Mouse (Mus musculus) heart, adult 2 months (tissue): ENCODE results near the gene Stab2. TPM values are rescaled to one million over a fixed set of nuclear protein-coding genes. Genes with fewer than 3 reads are reported as not detected.

Experiments used
- DNase-seq, 2 experiments: peaks; one replicate each; pipeline ENCODE4 v3.0.0; 2021
- H3K27ac ChIP-seq: fragments of 200-600 bp; 2 replicates; pipeline ENCODE4 v1.8.1; 2022
- H3K27me3 ChIP-seq: fragments of 200-500 bp; 2 replicates; pipeline ENCODE4 v1.6.1; 2012; ENCODE audit warnings: mild to moderate bottlenecking, low read length, inconsistent platforms, mixed read lengths; ENCODE audit not compliant: control insufficient read depth, insufficient read depth
- H3K36me3 ChIP-seq: fragments of 200-500 bp; 2 replicates; pipeline ENCODE4 v1.6.1; 2012; ENCODE audit warnings: low read length, inconsistent platforms; ENCODE audit not compliant: control insufficient read depth, insufficient read depth
- H3K4me1 ChIP-seq: fragments of 200-500 bp; 2 replicates; pipeline ENCODE4 v1.6.1; 2011; ENCODE audit warnings: low read length; ENCODE audit not compliant: control insufficient read depth, insufficient read depth
- H3K4me3 ChIP-seq: fragments of 200-600 bp; 2 replicates; pipeline ENCODE4 v1.8.1; 2022
- H3K79me2 ChIP-seq: fragments of 200-500 bp; replicated peaks from 2 replicates; pipeline ENCODE4 v1.6.1; 2012; ENCODE audit warnings: mild to moderate bottlenecking, inconsistent platforms, low read length, moderate library complexity, mixed read lengths; ENCODE audit not compliant: control insufficient read depth, insufficient read depth
- H3K9ac ChIP-seq: fragments of 200-500 bp; 2 replicates; pipeline ENCODE4 v1.6.1; 2012; ENCODE audit warnings: low read depth, mild to moderate bottlenecking, control low read depth, inconsistent platforms, low read length, mixed read lengths
- CTCF ChIP-seq: fragments of 200-600 bp; IDR thresholded peaks from 2 replicates; pipeline ENCODE4 v1.8.1; 2022; ENCODE audit warnings: antibody characterized with exemption, mild to moderate bottlenecking, moderate library complexity
- EP300 ChIP-seq: fragments of 200-500 bp; IDR thresholded peaks from 2 replicates; pipeline ENCODE4 v1.6.1; 2011; ENCODE audit warnings: low read depth, low read length, control low read depth; ENCODE audit not compliant: insufficient read depth
- POLR2A ChIP-seq: fragments of 200-500 bp; IDR thresholded peaks from 2 replicates; pipeline ENCODE4 v1.6.1; 2011; ENCODE audit warnings: mild to moderate bottlenecking, low read depth, low read length, control low read depth; ENCODE audit not compliant: insufficient read depth
- WGBS: fragments of 180-500 bp; shearing (Covaris S2); methylation state at CpG from one replicate; pipeline ENCODE4 v1.1.7; 2018; 5-methylcytosine and 5-hydroxymethylcytosine counted together
- intact Hi-C: fragments of 180-260 bp; cut with DNase I; formaldehyde crosslinking; loops from one replicate; pipeline ENCODE4 v1.15.1; 2025
- polyA plus RNA-seq: library from polyadenylated mRNA; depleted of rRNA; stranded (reverse); fragments of >200 nt; gene quantifications from 2 replicates; pipeline ENCODE4 v1.2.3, GENCODE M21; 2012
- total RNA-seq, 2 experiments: library from RNA; stranded (reverse); gene quantifications; 2 replicates each; pipeline ENCODE4 v1.2.3; 2021

The Stab2 gene
- total and polyA plus RNA-seq, 3 experiments = 0.23 to 0.53 (median 0.29) TPM

DNA sequence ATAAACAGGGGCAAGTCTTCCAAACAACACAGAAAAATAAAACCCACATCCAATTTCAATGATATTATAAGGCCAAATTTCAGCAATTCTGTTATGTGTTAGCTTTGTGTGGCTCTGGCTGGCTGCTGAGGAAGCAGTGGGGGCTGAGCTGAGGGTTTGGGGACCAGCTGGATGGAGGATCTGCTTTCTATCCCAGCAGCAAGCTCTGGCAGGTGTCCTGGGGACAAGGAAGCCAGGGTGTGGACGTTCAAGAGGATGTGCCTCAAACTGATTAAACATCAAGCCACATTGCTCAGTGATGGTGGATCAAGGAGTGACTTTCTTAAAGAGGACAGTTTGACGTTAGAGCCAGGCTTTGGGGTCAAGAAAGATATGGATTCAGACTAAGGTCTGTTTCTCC is 112.3 kb downstream of the Stab2 start:
- Histone ChIP-seq H3K4me1 (no peaks in the 10 kb centered on the region), H3K9ac (no peak overlapping the region), H3K27ac (no peak overlapping the region), H3K27me3 (no peaks in the 10 kb centered on the region), H3K36me3 (no peaks in the 10 kb centered on the region), H3K79me2 (no peaks in the 10 kb centered on the region), H3K4me3 (no peak overlapping the region)
- DNase-seq = no peak
- intact Hi-C loops = no loop called here
- TF ChIP-seq CTCF (no peak), EP300 (no peak), POLR2A (no peak)
- WGBS = 39% methylated on average over 2 of the region's 2 CpGs

DNA sequence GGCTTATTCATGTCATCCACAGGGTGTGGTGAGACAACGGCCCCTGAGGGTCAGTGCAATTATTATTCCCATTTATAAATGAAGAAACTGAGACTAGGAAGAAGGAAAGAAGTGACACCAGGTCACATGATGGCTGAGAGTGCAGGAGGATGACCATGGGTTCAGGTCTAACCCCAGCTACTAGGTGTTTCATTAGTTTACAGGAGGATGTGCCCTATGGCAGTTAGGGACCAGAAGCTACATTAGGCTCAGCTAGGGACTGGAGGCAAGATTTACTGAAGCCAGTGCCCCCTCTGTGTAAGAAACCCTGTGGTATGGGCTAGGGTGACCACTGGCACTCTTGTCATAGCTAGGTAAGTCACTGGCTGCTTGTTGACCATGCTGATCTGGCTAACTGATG is 116.8 kb downstream of the Stab2 start:
- no peak for TF ChIP-seq CTCF
- no peak for TF ChIP-seq EP300
- TF ChIP-seq POLR2A = no peak
- 82% methylated on average over 1 of the region's 1 CpGs for WGBS
- Histone ChIP-seq H3K36me3 (no peaks in the 10 kb centered on the region), H3K27ac (no peak overlapping the region), H3K4me1 (no peaks in the 10 kb centered on the region), H3K4me3 (no peak overlapping the region), H3K27me3 (no peaks in the 10 kb centered on the region), H3K9ac (no peak overlapping the region), H3K79me2 (no peaks in the 10 kb centered on the region)
- DNase-seq = no peak
- intact Hi-C loops = no loop called here

DNA sequence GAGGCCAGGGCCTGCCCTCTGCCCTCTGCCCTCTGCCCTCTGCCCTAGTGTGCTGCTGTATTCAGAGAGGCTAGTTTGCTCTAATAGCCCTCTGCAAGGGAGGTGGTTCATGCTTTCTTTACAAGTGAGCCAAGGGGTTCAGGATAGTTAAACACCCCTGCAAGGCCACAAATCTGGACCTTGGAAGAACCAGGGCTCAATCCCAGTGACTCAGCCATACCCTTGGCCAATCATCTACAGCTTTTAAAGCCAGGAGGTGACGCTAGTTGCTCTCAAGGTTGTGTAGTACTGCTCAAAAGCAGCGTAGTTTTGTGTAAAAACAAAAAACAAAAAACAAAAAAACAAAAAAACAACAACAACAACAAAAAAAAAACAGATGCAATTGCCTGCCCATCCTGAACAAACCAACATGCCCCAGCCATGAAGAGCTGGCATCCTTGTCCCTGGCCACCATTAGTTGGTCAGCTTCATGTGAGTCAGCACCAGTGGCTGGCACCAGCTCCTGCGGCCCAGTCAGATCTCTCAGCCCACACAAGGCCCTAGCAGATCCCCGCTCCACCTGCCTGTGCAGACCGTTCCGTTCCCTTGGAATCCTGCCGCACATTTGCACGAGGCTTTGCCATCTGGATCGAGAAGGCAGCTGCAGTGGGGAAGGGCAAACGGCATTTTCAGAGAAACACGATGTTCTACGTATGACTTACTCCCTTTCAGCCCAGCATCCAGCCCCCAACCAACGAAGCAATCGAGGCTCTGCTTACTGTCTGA is 117.5 kb downstream of the Stab2 start:
- no peaks in the 10 kb centered on the region for H3K36me3 ChIP-seq
- H3K79me2 ChIP-seq = no peaks in the 10 kb centered on the region
- no peak overlapping the region for H3K9ac ChIP-seq
- no peaks in the 10 kb centered on the region for H3K4me1 ChIP-seq
- 88% methylated on average over 14 of the region's 14 CpGs for WGBS
- H3K27ac ChIP-seq = no peak overlapping the region
- DNase-seq = no peak
- TF ChIP-seq EP300 (no peak), CTCF (no peak), POLR2A (no peak)
- no peaks in the 10 kb centered on the region for H3K27me3 ChIP-seq
- intact Hi-C loops = no loop called here
- no peak overlapping the region for H3K4me3 ChIP-seq

DNA sequence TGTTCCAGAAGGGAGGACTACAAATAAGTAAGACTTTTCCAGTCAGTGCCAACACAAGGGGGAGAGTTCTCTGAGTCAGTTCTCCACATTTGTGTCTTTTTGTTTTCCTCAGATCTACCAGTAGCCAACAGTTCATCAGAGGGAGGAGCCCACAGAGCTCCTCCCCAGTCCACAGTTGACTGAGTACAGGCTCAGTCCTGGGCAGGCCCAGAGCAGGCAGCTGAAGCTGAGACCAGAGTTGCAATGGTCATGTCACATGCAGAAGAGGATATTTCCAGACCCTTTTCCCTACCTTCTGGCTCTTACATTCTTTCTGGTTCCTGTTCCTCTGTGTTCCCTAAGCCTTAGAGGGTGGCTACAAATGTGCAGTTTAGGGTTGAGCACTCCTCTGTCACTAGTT is 118.4 kb downstream of the Stab2 start:
- H3K36me3 ChIP-seq = no peaks in the 10 kb centered on the region
- TF ChIP-seq POLR2A (no peak), CTCF (no peak), EP300 (no peak)
- no peak overlapping the region for H3K9ac ChIP-seq
- no peak for DNase-seq
- no peaks in the 10 kb centered on the region for H3K79me2 ChIP-seq
- no peaks in the 10 kb centered on the region for H3K27me3 ChIP-seq
- intact Hi-C loops = no loop called here
- no peaks in the 10 kb centered on the region for H3K4me1 ChIP-seq
- no peak overlapping the region for H3K27ac ChIP-seq
- H3K4me3 ChIP-seq = no peak overlapping the region

DNA sequence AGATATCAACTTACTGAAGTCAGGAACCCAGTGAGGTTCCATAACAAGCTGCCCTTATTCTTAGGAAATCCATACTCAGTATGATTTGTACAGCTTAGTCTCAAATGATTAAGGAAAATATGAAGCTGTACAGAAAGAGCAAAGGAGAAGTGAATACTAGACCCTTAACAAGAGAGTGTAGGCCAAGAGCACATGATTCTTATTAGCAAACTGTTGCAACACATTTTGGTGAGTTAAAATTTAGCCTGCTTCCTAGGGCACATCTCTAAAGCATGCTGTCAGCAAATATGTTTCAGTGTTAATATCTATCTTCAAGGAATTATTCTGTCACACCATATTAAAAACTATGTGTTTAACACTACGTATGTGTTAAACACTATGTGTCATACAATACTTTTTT is 121.4 kb downstream of the Stab2 start:
- 94% methylated on average over 1 of the region's 1 CpGs for WGBS
- intact Hi-C loops = no loop called here
- H3K36me3 ChIP-seq = no peaks in the 10 kb centered on the region
- no peak overlapping the region for H3K9ac ChIP-seq
- H3K27ac ChIP-seq = no peak overlapping the region
- H3K4me1 ChIP-seq = no peaks in the 10 kb centered on the region
- TF ChIP-seq POLR2A (no peak), EP300 (no peak), CTCF (no peak)
- no peak for DNase-seq
- H3K79me2 ChIP-seq = no peaks in the 10 kb centered on the region
- H3K4me3 ChIP-seq = no peak overlapping the region
- no peaks in the 10 kb centered on the region for H3K27me3 ChIP-seq

DNA sequence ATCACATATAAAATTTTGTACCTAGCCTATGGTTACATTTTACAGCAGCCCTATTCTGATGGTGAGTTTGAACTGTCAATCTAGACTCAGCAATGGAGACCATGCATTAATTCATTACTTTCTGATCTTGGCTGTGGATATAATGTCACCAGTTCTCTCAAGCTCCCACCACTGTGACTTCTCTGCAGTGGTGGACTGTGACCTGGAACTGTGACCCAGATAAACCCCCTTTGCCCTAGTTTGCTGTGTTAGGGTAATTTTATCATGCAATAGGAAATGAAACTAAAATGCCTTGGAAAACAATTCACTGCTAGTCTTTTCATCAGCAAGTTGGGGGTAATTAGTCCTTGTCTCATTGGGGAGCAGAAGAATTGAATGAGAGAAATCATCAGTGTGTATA is 126.4 kb downstream of the Stab2 start:
- intact Hi-C loops = no loop called here
- Histone ChIP-seq H3K4me1 (no peaks in the 10 kb centered on the region; the same call in 1 of the 2 replicates), H3K4me3 (no peak overlapping the region), H3K27ac (no peak overlapping the region), H3K79me2 (no peaks in the 10 kb centered on the region), H3K9ac (no peak overlapping the region), H3K27me3 (no peaks in the 10 kb centered on the region), H3K36me3 (no peaks in the 10 kb centered on the region)
- DNase-seq = no peak
- TF ChIP-seq CTCF (no peak), POLR2A (no peak)
